Mouse (Mus musculus) liver, embryonic 14.5 days (tissue): ENCODE measurements around the gene Slc1a2. TPM values are rescaled to one million over a fixed set of nuclear protein-coding genes. Genes with fewer than 3 reads are reported as not detected.

ENCODE experiments used
- ATAC-seq: fragments of 200-750 bp; cut with Nextera tagmentation; 2 replicates; pipeline ENCODE4 v1.8.0; 2017; ENCODE audit warnings: moderate number of reproducible peaks, mild to moderate bottlenecking, moderate library complexity; ENCODE audit not compliant: insufficient read depth
- DNase-seq, 3 experiments: peaks; one replicate each; pipeline ENCODE4 v3.0.0-alpha.2; 2012 to 2013; ENCODE audit warnings: low read depth in 3 of 3, low spot score in 3 of 3
- H3K27ac ChIP-seq: fragments of 300-500 bp; sonication (generic); 2 replicates; pipeline ENCODE4 v1.5.1; 2014; ENCODE audit warnings: moderate library complexity, mild to moderate bottlenecking, control low read depth, inconsistent platforms
- H3K27me3 ChIP-seq: fragments of 300-500 bp; sonication (generic); 2 replicates; pipeline ENCODE4 v1.6.1; 2014; ENCODE audit warnings: mild to moderate bottlenecking, low read length, moderate library complexity; ENCODE audit not compliant: control insufficient read depth, insufficient read depth
- H3K36me3 ChIP-seq: fragments of 300-500 bp; sonication (generic); replicated peaks from 2 replicates; pipeline ENCODE4 v1.6.1; 2014; ENCODE audit warnings: low read depth; ENCODE audit not compliant: control insufficient read depth, insufficient read depth
- H3K4me1 ChIP-seq, 2 experiments: fragments of 200-500 bp in 1 of 2; fragments of 300-500 bp in 1 of 2; sonication (generic) in 1 of 2; replicated peaks; 2 replicates each; pipeline ENCODE4 v1.6.1; 2012 to 2014; ENCODE audit warnings: antibody characterized with exemption in 1 of 2, inconsistent platforms in 1 of 2, low read length in 1 of 2; ENCODE audit not compliant: control insufficient read depth in 2 of 2, insufficient read depth in 2 of 2
- H3K4me2 ChIP-seq: fragments of 300-500 bp; sonication (generic); 2 replicates; pipeline ENCODE4 v1.6.1; 2014; ENCODE audit warnings: low read depth, mild to moderate bottlenecking, control low read depth, moderate library complexity
- H3K4me3 ChIP-seq, 2 experiments: fragments of 200-500 bp in 1 of 2; fragments of 300-500 bp in 1 of 2; sonication (generic) in 1 of 2; 2 replicates each; pipeline ENCODE4 v1.5.1; 2012 to 2014; ENCODE audit warnings: low read depth in 2 of 2, low read length in 2 of 2, mild to moderate bottlenecking in 2 of 2, control low read depth in 1 of 2, inconsistent platforms in 1 of 2, moderate library complexity in 1 of 2; ENCODE audit not compliant: insufficient read depth in 1 of 2
- H3K9ac ChIP-seq: fragments of 300-500 bp; sonication (generic); replicated peaks from 2 replicates; pipeline ENCODE4 v1.6.1; 2014; ENCODE audit warnings: mild to moderate bottlenecking, control low read depth, moderate library complexity
- H3K9me3 ChIP-seq: fragments of 300-500 bp; sonication (generic); 2 replicates; pipeline ENCODE4 v1.6.1; 2016; ENCODE audit warnings: low read length, mixed read lengths; ENCODE audit not compliant: control insufficient read depth
- CTCF ChIP-seq: IDR thresholded peaks from 2 replicates; pipeline ENCODE4 v1.5.1; 2016; ENCODE audit warnings: antibody characterized with exemption, low read depth, control low read depth
- EP300 ChIP-seq: IDR thresholded peaks from 2 replicates; pipeline ENCODE4 v1.6.1; 2016; ENCODE audit warnings: antibody characterized with exemption, low read depth
- WGBS: fragments of 180-500 bp; shearing (Covaris S2); extraction: QIAGEN DNeasy Blood & Tissue Kit; methylation state at CpG from one replicate; pipeline ENCODE4 v1.1.7; 2014; ENCODE audit not compliant: insufficient replicate concordance; 5-methylcytosine and 5-hydroxymethylcytosine counted together
- polyA plus RNA-seq, 2 experiments: library from polyadenylated mRNA; depleted of rRNA in 1 of 2; stranded (reverse) in 1 of 2; unstranded in 1 of 2; fragments of >200 nt; fragmentation: Nextera tagmentation in 1 of 2; extraction: Ambion mirVana in 1 of 2; gene quantifications; 2 replicates each; pipeline versions ENCODE4 v1.2.1 to v1.2.3; 2012 to 2014

Slc1a2 gene
- polyA plus RNA-seq, 2 experiments = 0.29 to 1.0 TPM

- ATAC-seq = no peak
- DNase-seq = no peak
- no peak for TF ChIP-seq EP300
- no peak for TF ChIP-seq CTCF
- no peak overlapping the region for H3K9ac ChIP-seq
- no peak overlapping the region for H3K4me2 ChIP-seq
- no peaks in the 10 kb centered on the region for H3K4me1 ChIP-seq
- no peak overlapping the region for H3K4me3 ChIP-seq
- no peaks in the 10 kb centered on the region for H3K27me3 ChIP-seq
- no peak overlapping the region for H3K27ac ChIP-seq
- no peaks in the 10 kb centered on the region for H3K36me3 ChIP-seq
- H3K9me3 ChIP-seq = no peaks in the 10 kb centered on the region
Observed at GRCm38 (mm10) chr2:102831547-102831946, 173.1 kb downstream of the Slc1a2 start.

DNA sequence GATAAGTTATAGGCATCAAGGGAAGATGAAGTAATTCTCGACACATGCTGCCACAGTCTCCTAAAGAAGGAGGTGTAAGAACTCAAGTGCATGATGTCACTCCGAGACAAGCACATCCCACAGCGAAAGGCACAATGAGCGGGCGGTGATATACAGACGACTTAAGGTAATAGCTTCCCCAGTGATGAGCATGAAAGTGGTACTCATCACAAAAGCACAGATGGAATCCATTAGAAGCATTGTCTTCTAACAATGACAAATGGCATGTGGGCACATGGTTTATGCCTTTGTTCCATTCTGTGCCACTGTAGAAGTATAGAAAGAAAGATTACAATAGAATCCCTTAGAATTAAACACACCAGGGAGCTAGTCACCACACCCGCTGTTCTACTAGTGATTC, 179.7 kb downstream of the Slc1a2 start:
- no peak for ATAC-seq
- no peak for TF ChIP-seq EP300
- no peak for TF ChIP-seq CTCF
- WGBS = 80% methylated on average over 7 of the region's 7 CpGs

More for the DNA sequence above, 179.7 kb downstream of the Slc1a2 start:
- Histone ChIP-seq H3K9me3 (no peaks in the 10 kb centered on the region), H3K4me2 (no peak overlapping the region), H3K4me1 (no peaks in the 10 kb centered on the region), H3K27me3 (no peaks in the 10 kb centered on the region), H3K9ac (no peak overlapping the region), H3K4me3 (no peak overlapping the region), H3K27ac (no peak overlapping the region), H3K36me3 (no peaks in the 10 kb centered on the region)
- DNase-seq = no peak

Other genes starting within 250 kb of the Slc1a2 start
- gene Fjx1, start 206.2 kb upstream of the Slc1a2 start, polyA plus RNA-seq (2012; rRNA removed) = 0.38 and 0.50 TPM in 2 replicates
- 0.35 and 0.39 TPM in 2 replicates for gene Fjx1, start 206.2 kb upstream of the Slc1a2 start, polyA plus RNA-seq (2014; fragmentation: Nextera tagmentation; extraction: Ambion mirVana)
- gene Pamr1, start 108.6 kb upstream of the Slc1a2 start, polyA plus RNA-seq (2012; rRNA removed) = 2.2 and 3.1 TPM in 2 replicates
- gene Pamr1, start 108.6 kb upstream of the Slc1a2 start, polyA plus RNA-seq (2014; fragmentation: Nextera tagmentation; extraction: Ambion mirVana) = 4.3 and 4.9 TPM in 2 replicates
- 8.4 and 9.2 TPM in 2 replicates for gene Cd44, start 243.0 kb downstream of the Slc1a2 start, polyA plus RNA-seq (2012; rRNA removed)
- gene Cd44, start 243.0 kb downstream of the Slc1a2 start, polyA plus RNA-seq (2014; fragmentation: Nextera tagmentation; extraction: Ambion mirVana) = 15.5 and 16.2 TPM in 2 replicates